Mouse (Mus musculus) CH12.LX (cell line): ENCODE results near the gene Chmp5. TPM values are rescaled to one million over a fixed set of nuclear protein-coding genes. Genes with fewer than 3 reads are reported as not detected.

ENCODE experiments used
- DNase-seq: peaks from one replicate; pipeline ENCODE4 v3.0.0-alpha.2; 2013; ENCODE audit errors: extremely low read depth
- H3K27ac ChIP-seq: 2 replicates; pipeline ENCODE4 v1.5.1; 2012; ENCODE audit warnings: low read depth, mild to moderate bottlenecking, control low read depth, moderate library complexity; ENCODE audit not compliant: insufficient read depth
- H3K27me3 ChIP-seq: replicated peaks from 2 replicates; pipeline ENCODE3; 2012; ENCODE audit warnings: inconsistent platforms
- H3K36me3 ChIP-seq, 2 experiments: replicated peaks in 1 of 2; 2 replicates each; pipeline versions ENCODE3 to v1.6.1; 2012; ENCODE audit warnings: inconsistent platforms in 1 of 2, low read length in 1 of 2, mild to moderate bottlenecking in 1 of 2, mixed read lengths in 1 of 2, moderate library complexity in 1 of 2; ENCODE audit not compliant: control insufficient read depth in 1 of 2, insufficient read depth in 1 of 2
- H3K4me1 ChIP-seq, 2 experiments: 2 replicates each; pipeline ENCODE4 v1.6.1; 2012; ENCODE audit warnings: inconsistent platforms in 1 of 2, moderate library complexity in 1 of 2; ENCODE audit not compliant: insufficient read depth in 2 of 2, control insufficient read depth in 1 of 2
- H3K4me2 ChIP-seq: 2 replicates; pipeline ENCODE4 v1.6.1; 2012; ENCODE audit warnings: low read depth, mild to moderate bottlenecking, control low read depth; ENCODE audit not compliant: poor library complexity, insufficient read depth, severe bottlenecking
- H3K4me3 ChIP-seq, 3 experiments: fragments of 150-350 bp in 1 of 3; sonication (generic) in 1 of 3; replicated peaks in 1 of 3; 2 replicates each; pipeline versions ENCODE3 to v1.5.1; 2011 to 2012; ENCODE audit warnings: low read depth in 2 of 3, low read length in 2 of 3, mild to moderate bottlenecking in 2 of 3, moderate library complexity in 2 of 3, control low read depth in 1 of 3, improper control_type of control experiment in 1 of 3, inconsistent platforms in 1 of 3, mixed read lengths in 1 of 3; ENCODE audit not compliant: poor library complexity in 1 of 3
- H3K79me2 ChIP-seq: replicated peaks from 2 replicates; pipeline ENCODE4 v1.6.1; 2012; ENCODE audit warnings: mild to moderate bottlenecking, moderate library complexity; ENCODE audit not compliant: control insufficient read depth, poor library complexity, insufficient read depth, severe bottlenecking; ENCODE audit errors: extremely low read depth
- H3K9ac ChIP-seq: 2 replicates; pipeline ENCODE4 v1.6.1; 2012; ENCODE audit warnings: low read depth, mild to moderate bottlenecking, control low read depth, moderate library complexity; ENCODE audit not compliant: insufficient read depth
- H3K9me3 ChIP-seq: replicated peaks from 2 replicates; pipeline ENCODE3; 2012; ENCODE audit warnings: low read length, inconsistent platforms, mixed read lengths
- CHD1 ChIP-seq: IDR thresholded peaks from 2 replicates; pipeline ENCODE4 v1.6.1; 2012; ENCODE audit warnings: low read depth, low read length, improper control_type of control experiment, inconsistent platforms
- E2F4 ChIP-seq: IDR thresholded peaks from 2 replicates; pipeline ENCODE4 v1.6.1; 2011; ENCODE audit warnings: low read depth, low read length, improper control_type of control experiment; ENCODE audit not compliant: insufficient replicate concordance
- ELF1 ChIP-seq: IDR thresholded peaks from 2 replicates; pipeline ENCODE4 v1.6.1; 2014; ENCODE audit warnings: low read depth, mild to moderate bottlenecking, inconsistent platforms, low read length, improper control_type of control experiment
- EP300 ChIP-seq: IDR thresholded peaks from 2 replicates; pipeline ENCODE4 v1.6.1; 2011; ENCODE audit warnings: low read length, improper control_type of control experiment
- GABPA ChIP-seq: IDR thresholded peaks from 2 replicates; pipeline ENCODE4 v1.6.1; 2012; ENCODE audit warnings: low read depth, low read length, improper control_type of control experiment, inconsistent platforms; ENCODE audit not compliant: insufficient replicate concordance
- HCFC1 ChIP-seq: IDR thresholded peaks from 2 replicates; pipeline ENCODE4 v1.6.1; 2012; ENCODE audit warnings: low read depth, mild to moderate bottlenecking, inconsistent platforms, low read length, improper control_type of control experiment
- IRF4 ChIP-seq: IDR thresholded peaks from 2 replicates; pipeline ENCODE4 v1.6.1; 2014; ENCODE audit warnings: low read depth, mild to moderate bottlenecking, inconsistent platforms, low read length, improper control_type of control experiment
- JUN ChIP-seq: IDR thresholded peaks from 2 replicates; pipeline ENCODE4 v1.6.1; 2011; ENCODE audit warnings: low read depth, mild to moderate bottlenecking, low read length, improper control_type of control experiment, moderate library complexity; ENCODE audit not compliant: insufficient read depth
- MXI1 ChIP-seq: IDR thresholded peaks from 2 replicates; pipeline ENCODE4 v1.6.1; 2011; ENCODE audit warnings: mild to moderate bottlenecking, low read depth, low read length, improper control_type of control experiment
- NELFE ChIP-seq: IDR thresholded peaks from 2 replicates; pipeline ENCODE4 v1.6.1; 2011; ENCODE audit warnings: low read depth, low read length, improper control_type of control experiment
- PAX5 ChIP-seq: IDR thresholded peaks from 2 replicates; pipeline ENCODE4 v1.6.1; 2012; ENCODE audit warnings: low read length, inconsistent platforms, mixed read lengths
- POLR2A ChIP-seq: IDR thresholded peaks from 2 replicates; pipeline ENCODE4 v1.6.1; 2011; ENCODE audit warnings: low read depth, mild to moderate bottlenecking, improper control_type of control experiment, low read length
- RCOR1 ChIP-seq: conservative IDR thresholded peaks from 2 replicates; pipeline ENCODE4 v1.6.1; 2012; ENCODE audit warnings: low read depth, mild to moderate bottlenecking, inconsistent platforms, low read length, improper control_type of control experiment
- SMC3 ChIP-seq: IDR thresholded peaks from 2 replicates; pipeline ENCODE4 v1.6.1; 2011; ENCODE audit warnings: low read depth, low read length, improper control_type of control experiment
- TBP ChIP-seq: conservative IDR thresholded peaks from 2 replicates; pipeline ENCODE4 v1.6.1; 2011; ENCODE audit warnings: low read depth, low read length, improper control_type of control experiment
- USF1 ChIP-seq: IDR thresholded peaks from 2 replicates; pipeline ENCODE4 v1.6.1; 2014; ENCODE audit warnings: low read depth, mild to moderate bottlenecking, inconsistent platforms, low read length, improper control_type of control experiment
- ZKSCAN1 ChIP-seq: IDR thresholded peaks from 2 replicates; pipeline ENCODE4 v1.6.1; 2012; ENCODE audit warnings: low read depth, inconsistent platforms, low read length, improper control_type of control experiment, borderline replicate concordance
- ZMIZ1 ChIP-seq: IDR thresholded peaks from 2 replicates; pipeline ENCODE4 v1.6.1; 2012; ENCODE audit warnings: low read depth, mild to moderate bottlenecking, inconsistent platforms, low read length, improper control_type of control experiment
- dilution Hi-C: fragments of 300-500 bp; cut with MboI; formaldehyde crosslinking; loops from 2 replicates; pipeline ENCODE4 v1.14.3; 2020; ENCODE audit warnings: low sequenced_read_pairs; ENCODE audit not compliant: extremely low pct_unique_long_range_greater_than_20kb, extremely low pct_ligation_motif_present
- in situ Hi-C: fragments of 300-500 bp; cut with MboI; formaldehyde crosslinking; loops from 3 replicates; pipeline ENCODE4 v1.14.3; 2019; ENCODE audit warnings: low sequenced_read_pairs, low pct_ligation_motif_present, low pct_unique_long_range_greater_than_20kb, mixed read lengths
- polyA plus RNA-seq: library from polyadenylated mRNA; unstranded; fragments of >175 nt; gene quantifications from 2 replicates; pipeline ENCODE4 v1.2.1, GENCODE M21; 2012; ENCODE audit warnings: low read depth; ENCODE audit not compliant: insufficient read length
- total RNA-seq, 2 experiments: library from RNA; depleted of rRNA; stranded (reverse); fragments of 300-350 nt in 1 of 2; fragments of >200 nt in 1 of 2; gene quantifications; 2 replicates each; pipeline ENCODE4 v1.2.3; 2012 to 2014

Chmp5 gene
- total and polyA plus RNA-seq, 3 experiments = 45.9 to 86.7 (median 53.0) TPM

DNA sequence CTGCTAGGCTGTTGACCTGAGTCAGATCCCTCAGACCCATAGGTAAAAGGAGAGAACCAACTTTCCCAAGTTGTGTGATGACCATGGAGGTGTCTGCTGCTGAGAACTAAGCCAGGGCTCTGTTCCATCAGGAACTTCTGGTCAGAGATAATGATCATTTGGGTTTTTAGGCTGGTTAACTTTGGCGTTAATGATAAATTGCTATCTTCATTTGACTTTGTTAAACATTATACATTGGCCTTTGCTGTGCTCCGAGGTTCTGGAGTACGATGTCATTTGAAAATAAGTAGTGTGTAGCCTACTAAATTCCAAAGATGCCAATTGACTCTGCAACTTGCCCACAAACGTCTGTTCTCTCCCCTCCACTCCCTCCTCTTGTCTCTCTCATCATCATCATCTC lies 21.0 kb downstream of the Chmp5 start:
- Histone ChIP-seq H3K4me2 (no peak overlapping the region), H3K9ac (no peak overlapping the region), H3K27ac (no peak overlapping the region), H3K79me2 (peaks cover 35% of the 10 kb centered on the region), H3K4me1 (peaks cover 12 to 30% of the 10 kb centered on the region in 2 experiments), H3K27me3 (no peaks in the 10 kb centered on the region), H3K4me3 (no peak overlapping the region), H3K36me3 (peaks cover 12 to 49% of the 10 kb centered on the region in 2 experiments), H3K9me3 (no peaks in the 10 kb centered on the region)
- no peak for DNase-seq
- in situ Hi-C loops (no loop called here), dilution Hi-C loops (no loop called here)
- no peak for TF ChIP-seq RCOR1
- no peak for TF ChIP-seq CHD1
- no peak for TF ChIP-seq PAX5
- no peak for TF ChIP-seq EP300
- TF ChIP-seq E2F4 = no peak
- no peak for TF ChIP-seq ELF1
- no peak for TF ChIP-seq HCFC1
- no peak for TF ChIP-seq MXI1
- TF ChIP-seq USF1 = no peak
- TF ChIP-seq NELFE = no peak

DNA sequence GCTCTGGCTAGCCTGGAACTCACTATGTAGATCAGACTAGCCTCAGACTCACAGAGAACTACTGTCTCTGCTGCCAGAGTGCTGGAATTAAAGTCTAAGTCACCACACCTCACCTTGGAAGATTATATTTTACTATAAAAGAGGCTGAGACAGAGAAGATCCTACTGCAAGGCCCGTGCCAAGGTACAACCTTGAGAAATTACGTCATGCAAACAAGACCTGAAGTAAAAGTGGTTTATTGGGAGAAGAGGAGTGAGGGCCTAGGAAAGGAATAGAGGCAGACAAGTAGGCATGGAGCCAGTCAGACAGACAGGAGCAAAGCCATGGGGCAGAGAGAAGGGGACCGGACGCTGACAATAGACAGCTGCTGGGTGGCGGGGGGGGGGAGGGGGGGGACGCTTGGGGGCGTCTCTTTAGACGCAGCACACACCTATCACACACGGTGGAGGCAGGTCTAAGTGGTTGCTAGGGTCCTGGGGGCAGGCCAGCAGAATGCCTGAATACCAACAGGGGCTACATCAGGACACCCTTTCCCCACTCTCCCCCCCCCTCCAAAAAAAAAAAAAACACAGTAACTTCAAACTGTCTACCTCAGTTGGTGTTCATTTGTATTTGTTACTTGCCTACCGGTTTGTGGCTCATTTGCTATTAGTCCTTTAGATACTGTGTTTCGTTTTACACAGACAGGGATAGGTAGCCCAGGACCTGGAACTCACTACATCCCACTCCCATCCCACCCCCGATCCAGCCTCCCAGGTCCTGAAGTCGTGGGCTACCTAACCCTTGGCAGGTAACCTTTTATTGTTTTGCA lies 21.8 kb downstream of the Chmp5 start:
- in situ Hi-C loops = no loop called here
- H3K27ac ChIP-seq = no peak overlapping the region
- peaks cover 12 to 45% of the 10 kb centered on the region in 2 experiments for H3K36me3 ChIP-seq
- H3K9me3 ChIP-seq = no peaks in the 10 kb centered on the region
- peak overlapping the region; percentile 78 for H3K9ac ChIP-seq
- DNase-seq = peak; percentile 41
- H3K4me2 ChIP-seq = peak overlapping the region; percentile 93
- peak overlapping the region; percentile 81 to 97 (median 91) for H3K4me3 ChIP-seq
- H3K79me2 ChIP-seq = peaks cover 43% of the 10 kb centered on the region
- H3K4me1 ChIP-seq = peaks cover 13 to 35% of the 10 kb centered on the region in 2 experiments
- dilution Hi-C loops = no loop called here
- TF ChIP-seq IRF4 = no peak
- no peak for TF ChIP-seq GABPA
- no peak for TF ChIP-seq JUN
- TF ChIP-seq POLR2A = no peak
- no peak for TF ChIP-seq SMC3
- TF ChIP-seq RCOR1 = no peak
- TF ChIP-seq ZMIZ1 = no peak
- TF ChIP-seq ZKSCAN1 = no peak
- no peak for TF ChIP-seq TBP
- no peaks in the 10 kb centered on the region for H3K27me3 ChIP-seq
